Mouse (Mus musculus) CH12.LX (cell line): ENCODE data around the gene Rab36. TPM values are rescaled to one million over a fixed set of nuclear protein-coding genes. Genes with fewer than 3 reads are reported as not detected.
A peak's percentile ranks its signal among the peaks of the same experiment; 100 is the strongest.

Source experiments
- DNase-seq: peaks from one replicate; pipeline ENCODE4 v3.0.0-alpha.2; 2013; ENCODE audit errors: extremely low read depth
- H3K27ac ChIP-seq: 2 replicates; pipeline ENCODE4 v1.5.1; 2012; ENCODE audit warnings: low read depth, mild to moderate bottlenecking, control low read depth, moderate library complexity; ENCODE audit not compliant: insufficient read depth
- H3K27me3 ChIP-seq: replicated peaks from 2 replicates; pipeline ENCODE3; 2012; ENCODE audit warnings: inconsistent platforms
- H3K36me3 ChIP-seq, 2 experiments: replicated peaks in 1 of 2; 2 replicates each; pipeline versions ENCODE3 to v1.6.1; 2012; ENCODE audit warnings: inconsistent platforms in 1 of 2, low read length in 1 of 2, mild to moderate bottlenecking in 1 of 2, mixed read lengths in 1 of 2, moderate library complexity in 1 of 2; ENCODE audit not compliant: control insufficient read depth in 1 of 2, insufficient read depth in 1 of 2
- H3K4me1 ChIP-seq, 2 experiments: 2 replicates each; pipeline ENCODE4 v1.6.1; 2012; ENCODE audit warnings: inconsistent platforms in 1 of 2, moderate library complexity in 1 of 2; ENCODE audit not compliant: insufficient read depth in 2 of 2, control insufficient read depth in 1 of 2
- H3K4me2 ChIP-seq: 2 replicates; pipeline ENCODE4 v1.6.1; 2012; ENCODE audit warnings: low read depth, mild to moderate bottlenecking, control low read depth; ENCODE audit not compliant: poor library complexity, insufficient read depth, severe bottlenecking
- H3K4me3 ChIP-seq, 3 experiments: fragments of 150-350 bp in 1 of 3; sonication (generic) in 1 of 3; replicated peaks in 1 of 3; 2 replicates each; pipeline versions ENCODE3 to v1.5.1; 2011 to 2012; ENCODE audit warnings: low read depth in 2 of 3, low read length in 2 of 3, mild to moderate bottlenecking in 2 of 3, moderate library complexity in 2 of 3, control low read depth in 1 of 3, improper control_type of control experiment in 1 of 3, inconsistent platforms in 1 of 3, mixed read lengths in 1 of 3; ENCODE audit not compliant: poor library complexity in 1 of 3
- H3K79me2 ChIP-seq: replicated peaks from 2 replicates; pipeline ENCODE4 v1.6.1; 2012; ENCODE audit warnings: mild to moderate bottlenecking, moderate library complexity; ENCODE audit not compliant: control insufficient read depth, poor library complexity, insufficient read depth, severe bottlenecking; ENCODE audit errors: extremely low read depth
- H3K9ac ChIP-seq: 2 replicates; pipeline ENCODE4 v1.6.1; 2012; ENCODE audit warnings: low read depth, mild to moderate bottlenecking, control low read depth, moderate library complexity; ENCODE audit not compliant: insufficient read depth
- H3K9me3 ChIP-seq: replicated peaks from 2 replicates; pipeline ENCODE3; 2012; ENCODE audit warnings: low read length, inconsistent platforms, mixed read lengths
- CHD1 ChIP-seq: IDR thresholded peaks from 2 replicates; pipeline ENCODE4 v1.6.1; 2012; ENCODE audit warnings: low read depth, low read length, improper control_type of control experiment, inconsistent platforms
- CTCF ChIP-seq, 2 experiments: IDR thresholded peaks in 1 of 2; conservative IDR thresholded peaks in 1 of 2; 2 replicates each; pipeline ENCODE4 v1.5.1; 2011 to 2012; ENCODE audit warnings: low read depth in 2 of 2, low read length in 2 of 2, improper control_type of control experiment in 1 of 2, inconsistent platforms in 1 of 2, mild to moderate bottlenecking in 1 of 2, moderate library complexity in 1 of 2
- ETS1 ChIP-seq: conservative IDR thresholded peaks from 2 replicates; pipeline ENCODE4 v1.6.1; 2012; ENCODE audit warnings: low read depth, mild to moderate bottlenecking, inconsistent platforms, low read length, improper control_type of control experiment, moderate library complexity
- HCFC1 ChIP-seq: IDR thresholded peaks from 2 replicates; pipeline ENCODE4 v1.6.1; 2012; ENCODE audit warnings: low read depth, mild to moderate bottlenecking, inconsistent platforms, low read length, improper control_type of control experiment
- IRF4 ChIP-seq: IDR thresholded peaks from 2 replicates; pipeline ENCODE4 v1.6.1; 2014; ENCODE audit warnings: low read depth, mild to moderate bottlenecking, inconsistent platforms, low read length, improper control_type of control experiment
- JUN ChIP-seq: IDR thresholded peaks from 2 replicates; pipeline ENCODE4 v1.6.1; 2011; ENCODE audit warnings: low read depth, mild to moderate bottlenecking, low read length, improper control_type of control experiment, moderate library complexity; ENCODE audit not compliant: insufficient read depth
- JUND ChIP-seq: conservative IDR thresholded peaks from 2 replicates; pipeline ENCODE4 v1.6.1; 2011; ENCODE audit warnings: low read depth, low read length, improper control_type of control experiment
- KAT2A ChIP-seq: IDR thresholded peaks from 2 replicates; pipeline ENCODE4 v1.6.1; 2012; ENCODE audit warnings: low read length, improper control_type of control experiment, inconsistent platforms; ENCODE audit not compliant: insufficient replicate concordance
- MAFK ChIP-seq: IDR thresholded peaks from 2 replicates; pipeline ENCODE4 v1.6.1; 2011; ENCODE audit warnings: low read length, improper control_type of control experiment; ENCODE audit not compliant: insufficient replicate concordance
- MAX ChIP-seq: IDR thresholded peaks from 2 replicates; pipeline ENCODE4 v1.6.1; 2011; ENCODE audit warnings: low read length, improper control_type of control experiment
- MEF2A ChIP-seq: IDR thresholded peaks from 2 replicates; pipeline ENCODE4 v1.6.1; 2014; ENCODE audit warnings: low read depth, mild to moderate bottlenecking, inconsistent platforms, low read length, improper control_type of control experiment, borderline replicate concordance
- MXI1 ChIP-seq: IDR thresholded peaks from 2 replicates; pipeline ENCODE4 v1.6.1; 2011; ENCODE audit warnings: mild to moderate bottlenecking, low read depth, low read length, improper control_type of control experiment
- NELFE ChIP-seq: IDR thresholded peaks from 2 replicates; pipeline ENCODE4 v1.6.1; 2011; ENCODE audit warnings: low read depth, low read length, improper control_type of control experiment
- PAX5 ChIP-seq: IDR thresholded peaks from 2 replicates; pipeline ENCODE4 v1.6.1; 2012; ENCODE audit warnings: low read length, inconsistent platforms, mixed read lengths
- POLR2A ChIP-seq: IDR thresholded peaks from 2 replicates; pipeline ENCODE4 v1.6.1; 2011; ENCODE audit warnings: low read depth, mild to moderate bottlenecking, improper control_type of control experiment, low read length
- POLR2AphosphoS2 ChIP-seq: IDR thresholded peaks from 2 replicates; pipeline ENCODE4 v1.6.1; 2011; ENCODE audit warnings: low read depth, low read length, improper control_type of control experiment
- RAD21 ChIP-seq: IDR thresholded peaks from 2 replicates; pipeline ENCODE4 v1.6.1; 2011; ENCODE audit warnings: low read depth, mild to moderate bottlenecking, low read length, improper control_type of control experiment, moderate library complexity
- RCOR1 ChIP-seq: conservative IDR thresholded peaks from 2 replicates; pipeline ENCODE4 v1.6.1; 2012; ENCODE audit warnings: low read depth, mild to moderate bottlenecking, inconsistent platforms, low read length, improper control_type of control experiment
- SIN3A ChIP-seq: IDR thresholded peaks from 2 replicates; pipeline ENCODE4 v1.6.1; 2012; ENCODE audit warnings: low read length, improper control_type of control experiment, inconsistent platforms
- SMC3 ChIP-seq: IDR thresholded peaks from 2 replicates; pipeline ENCODE4 v1.6.1; 2011; ENCODE audit warnings: low read depth, low read length, improper control_type of control experiment
- TBP ChIP-seq: conservative IDR thresholded peaks from 2 replicates; pipeline ENCODE4 v1.6.1; 2011; ENCODE audit warnings: low read depth, low read length, improper control_type of control experiment
- TCF12 ChIP-seq: IDR thresholded peaks from 2 replicates; pipeline ENCODE4 v1.6.1; 2014; ENCODE audit warnings: low read depth, mild to moderate bottlenecking, inconsistent platforms, low read length, improper control_type of control experiment
- UBTF ChIP-seq: IDR thresholded peaks from 2 replicates; pipeline ENCODE4 v1.6.1; 2012; ENCODE audit warnings: low read depth, mild to moderate bottlenecking, inconsistent platforms, low read length, improper control_type of control experiment, moderate library complexity
- USF2 ChIP-seq: conservative IDR thresholded peaks from 2 replicates; pipeline ENCODE4 v1.6.1; 2011; ENCODE audit warnings: low read depth, low read length, improper control_type of control experiment
- ZC3H11A ChIP-seq: IDR thresholded peaks from 2 replicates; pipeline ENCODE4 v1.6.1; 2012; ENCODE audit warnings: low read depth, mild to moderate bottlenecking, inconsistent platforms, low read length, improper control_type of control experiment
- ZKSCAN1 ChIP-seq: IDR thresholded peaks from 2 replicates; pipeline ENCODE4 v1.6.1; 2012; ENCODE audit warnings: low read depth, inconsistent platforms, low read length, improper control_type of control experiment, borderline replicate concordance
- dilution Hi-C: fragments of 300-500 bp; cut with MboI; formaldehyde crosslinking; loops from 2 replicates; pipeline ENCODE4 v1.14.3; 2020; ENCODE audit warnings: low sequenced_read_pairs; ENCODE audit not compliant: extremely low pct_unique_long_range_greater_than_20kb, extremely low pct_ligation_motif_present
- in situ Hi-C: fragments of 300-500 bp; cut with MboI; formaldehyde crosslinking; loops from 3 replicates; pipeline ENCODE4 v1.14.3; 2019; ENCODE audit warnings: low sequenced_read_pairs, low pct_ligation_motif_present, low pct_unique_long_range_greater_than_20kb, mixed read lengths
- polyA plus RNA-seq: library from polyadenylated mRNA; unstranded; fragments of >175 nt; gene quantifications from 2 replicates; pipeline ENCODE4 v1.2.1, GENCODE M21; 2012; ENCODE audit warnings: low read depth; ENCODE audit not compliant: insufficient read length
- total RNA-seq, 2 experiments: library from RNA; depleted of rRNA; stranded (reverse); fragments of 300-350 nt in 1 of 2; fragments of >200 nt in 1 of 2; gene quantifications; 2 replicates each; pipeline ENCODE4 v1.2.3; 2012 to 2014

The Rab36 gene
- total and polyA plus RNA-seq, 3 experiments = 0.34 to 1.2 (median 0.59) TPM

DNA sequence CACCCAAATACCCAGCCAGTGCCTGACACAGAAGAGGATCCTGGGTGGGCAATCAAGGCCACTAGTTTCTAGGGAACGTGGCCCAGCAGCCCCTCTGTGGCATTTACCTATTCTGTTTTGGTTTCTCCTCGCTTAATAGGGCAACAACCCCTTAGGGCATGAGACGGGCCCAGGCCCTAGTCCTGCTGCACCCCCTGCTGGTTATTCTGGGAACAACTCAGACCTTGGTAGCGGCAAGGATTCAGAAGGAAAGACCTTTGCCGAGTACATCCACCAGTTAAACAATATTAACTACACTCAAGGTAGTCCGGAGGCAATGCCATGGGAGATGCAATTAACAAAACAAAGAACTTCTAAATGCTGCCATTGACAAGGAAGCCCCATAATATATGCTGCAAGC is 15.7 kb upstream of the Rab36 start:
- dilution Hi-C loops = no loop called here
- Histone ChIP-seq H3K27ac (no peak overlapping the region), H3K79me2 (no peaks in the 10 kb centered on the region), H3K4me1 (no peaks in the 10 kb centered on the region; a peak in 1 of 4 replicates), H3K4me3 (no peak overlapping the region), H3K9me3 (peaks cover 5% of the 10 kb centered on the region), H3K4me2 (no peak overlapping the region), H3K9ac (no peak overlapping the region), H3K27me3 (no peaks in the 10 kb centered on the region), H3K36me3 (no peaks in the 10 kb centered on the region)
- TF ChIP-seq POLR2A (no peak), CHD1 (no peak), KAT2A (no peak), NELFE (peak; percentile 16; the same call in 1 of the 2 replicates), RAD21 (no peak; the same call in none of the 2 replicates), CTCF (conservative IDR thresholded peaks at IDR 0.05 in 1 of 2, IDR thresholded peaks at IDR 0.05 in 1 of 2; ENCODE audit: low read depth in 2 of 2, low read length in 2 of 2) (peak; percentile 85 to 98), TCF12 (peak; percentile 10; the same call in 1 of the 2 replicates), PAX5 (no peak), RCOR1 (no peak), MEF2A (0 out of 2 replicates have a peak, but pooled peaks have one; percentile 22), SIN3A (peak; percentile 52; the same call in 1 of the 2 replicates), HCFC1 (no peak), ZC3H11A (peak; percentile 96), USF2 (no peak), MAX (0 out of 2 replicates have a peak, but pooled peaks have one; percentile 30), JUND (no peak), MXI1 (0 out of 2 replicates have a peak, but pooled peaks have one; percentile 30), ZKSCAN1 (0 out of 2 replicates have a peak, but pooled peaks have one; percentile 17), JUN (no peak), SMC3 (peak; percentile 99)
- peak; percentile 70 for DNase-seq
- in situ Hi-C loops = loop anchor here (5.0 kb wide), 1 partner anchor 84 kb away; no protein-coding TSS in a partner anchor

DNA sequence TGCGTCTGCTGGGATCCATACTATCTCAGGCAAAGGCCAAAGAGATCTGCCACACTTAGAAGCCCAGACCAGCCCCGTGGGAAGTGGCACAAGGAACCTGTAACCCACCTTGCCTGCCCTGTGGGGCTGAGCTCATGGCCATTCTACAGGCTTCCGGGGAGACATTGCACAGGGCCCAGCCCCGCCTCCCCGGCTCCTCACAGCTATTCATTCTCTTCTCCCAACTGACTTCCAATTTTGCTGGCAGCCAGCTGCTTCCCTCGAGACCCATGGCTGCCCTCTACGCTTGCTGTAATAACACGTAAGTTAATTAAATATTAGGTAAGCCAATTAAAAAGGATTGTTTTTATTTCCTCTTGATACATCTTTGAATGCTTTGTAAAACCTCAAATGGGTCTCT is 10.4 kb upstream of the Rab36 start:
- Histone ChIP-seq H3K9me3 (peaks cover 5% of the 10 kb centered on the region), H3K9ac (no peak overlapping the region), H3K4me1 (0 out of 4 replicates have a peak, but pooled peaks cover 0 to 4% of the 10 kb centered on the region in 2 experiments), H3K27me3 (no peaks in the 10 kb centered on the region), H3K4me2 (no peak overlapping the region), H3K36me3 (no peaks in the 10 kb centered on the region), H3K4me3 (no peak overlapping the region), H3K79me2 (no peaks in the 10 kb centered on the region), H3K27ac (no peak overlapping the region)
- dilution Hi-C loops = no loop called here
- TF ChIP-seq KAT2A = no peak
- no peak for TF ChIP-seq TBP
- TF ChIP-seq POLR2AphosphoS2 = no peak
- TF ChIP-seq CTCF (conservative IDR thresholded peaks at IDR 0.05 in 1 of 2, IDR thresholded peaks at IDR 0.05 in 1 of 2; ENCODE audit: low read depth in 2 of 2, low read length in 2 of 2) = no peak
- no peak for TF ChIP-seq RAD21
- TF ChIP-seq UBTF = no peak
- no peak for TF ChIP-seq IRF4
- no peak for TF ChIP-seq ZKSCAN1
- no peak for TF ChIP-seq HCFC1
- TF ChIP-seq MAFK = no peak
- no peak for TF ChIP-seq ETS1
- in situ Hi-C loops = no loop called here
- no peak for DNase-seq
